Mouse (Mus musculus): ENCODE data around the gene Grap.

Gene Grap

GRCm38 (mm10) chr11:61658360-61658922 is 5.4 kb downstream of the Grap start:
- no peak for DNase-seq (ENCODE audit: low spot score in 2 of 2)

DNA sequence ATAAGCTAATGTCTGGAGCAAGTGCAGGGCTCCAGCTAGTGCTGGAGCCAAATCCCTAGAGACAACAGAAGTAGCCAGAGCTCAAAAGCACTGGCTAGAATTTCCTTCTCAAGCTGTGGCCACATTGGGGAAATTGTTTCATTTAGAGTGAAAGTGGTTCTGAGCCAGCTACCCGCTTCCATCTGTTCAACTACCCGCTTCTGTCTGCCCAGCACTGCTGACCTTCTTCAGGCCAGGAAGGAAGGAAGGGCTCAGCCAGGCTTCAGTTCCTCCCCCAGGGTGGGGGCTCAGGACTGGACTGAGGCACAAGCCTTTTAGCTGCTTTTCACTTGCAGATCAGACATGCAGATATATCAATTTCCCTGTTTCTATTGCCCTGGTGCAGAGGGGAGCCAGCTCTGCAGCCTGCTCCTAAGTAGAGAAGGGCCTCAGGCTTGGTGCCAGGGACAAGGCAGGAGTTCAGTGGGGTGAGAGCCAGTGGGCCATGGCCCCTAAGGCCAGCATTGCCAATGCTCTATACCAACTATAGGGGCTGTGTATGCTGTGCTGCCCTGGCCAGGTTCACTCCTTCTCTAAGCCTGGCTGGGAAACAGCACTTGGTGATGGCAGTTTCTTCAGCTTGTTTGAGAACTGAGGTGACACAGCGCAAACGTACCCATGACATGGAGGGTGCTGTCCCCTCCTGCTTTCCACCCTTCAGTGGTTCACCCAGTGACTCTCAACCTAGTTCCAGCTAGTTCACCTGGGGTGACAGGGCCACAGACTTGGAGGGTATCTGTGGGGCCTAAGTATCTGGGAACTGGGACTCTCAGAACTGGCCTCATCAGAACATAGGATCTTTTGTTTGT is 6.2 kb downstream of the Grap start:
- peak; percentile 58 for DNase-seq (ENCODE audit: low spot score in 2 of 2)

- no peak for DNase-seq (ENCODE audit: low spot score in 2 of 2)
Observed at GRCm38 (mm10) chr11:61660001-61660400, 6.9 kb downstream of the Grap start.

GRCm38 (mm10) chr11:61660806-61661392 is 7.8 kb downstream of the Grap start:
- no peak for DNase-seq (ENCODE audit: low spot score in 2 of 2)

DNA sequence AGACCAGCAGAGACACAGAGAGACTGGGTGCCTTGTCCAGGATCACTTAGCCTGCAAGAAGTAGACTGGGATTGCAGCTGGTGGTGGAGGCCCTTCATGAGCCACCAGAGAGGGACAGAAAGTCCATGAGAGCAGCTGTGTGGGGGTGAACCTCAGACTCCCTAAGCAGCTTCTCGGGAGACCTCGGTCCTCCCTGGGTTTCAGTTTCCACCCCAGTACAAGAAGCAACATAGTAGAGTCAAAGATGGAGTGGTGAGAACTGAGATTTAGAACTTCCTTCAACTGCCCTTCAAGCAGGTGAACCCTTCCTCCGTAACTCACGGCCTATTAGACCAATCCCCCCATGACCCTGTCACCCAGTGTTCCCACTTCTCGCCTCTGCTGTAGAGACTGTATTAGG is 9.1 kb downstream of the Grap start:
- DNase-seq (ENCODE audit: low spot score in 2 of 2), result no peak

DNA sequence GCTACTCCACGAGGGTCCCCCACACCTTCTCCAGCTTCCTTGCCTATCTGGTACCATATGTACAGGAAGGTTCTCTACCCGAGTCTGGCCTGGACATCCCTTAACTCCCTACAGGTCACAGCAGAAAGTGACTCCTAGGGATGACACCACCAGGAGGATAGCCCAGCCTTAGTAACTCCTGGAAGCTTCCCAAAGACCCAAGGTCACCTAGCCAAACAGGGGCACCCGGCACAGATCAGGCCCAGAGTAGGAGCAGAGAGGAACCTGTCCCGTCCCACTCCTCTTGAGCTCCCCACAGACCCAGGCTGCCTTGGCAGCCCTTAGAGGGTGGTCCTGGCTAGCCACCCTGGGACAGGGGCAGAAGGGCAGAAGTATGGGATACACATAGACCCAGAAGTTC is 12.3 kb downstream of the Grap start:
- DNase-seq (ENCODE audit: low spot score in 2 of 2), result no peak

- peak; percentile 40 to 44 for DNase-seq (ENCODE audit: low spot score in 2 of 2)
Observed at GRCm38 (mm10) chr11:61665991-61666799, 13.1 kb downstream of the Grap start.

- no peak for DNase-seq (ENCODE audit: low spot score in 2 of 2)
Observed at GRCm38 (mm10) chr11:61667248-61667647, 14.2 kb downstream of the Grap start.

- no peak for DNase-seq (ENCODE audit: low spot score in 2 of 2)
Observed at GRCm38 (mm10) chr11:61667782-61668181, 14.7 kb downstream of the Grap start.

- no peak for DNase-seq (ENCODE audit: low spot score in 2 of 2)
Observed at GRCm38 (mm10) chr11:61669492-61670490, 16.7 kb downstream of the Grap start.

- no peak for DNase-seq (ENCODE audit: low spot score in 2 of 2)
Observed at GRCm38 (mm10) chr11:61671781-61672383, 18.8 kb downstream of the Grap start.

GRCm38 (mm10) chr11:61673686-61674085 is 20.6 kb downstream of the Grap start:
- DNase-seq (ENCODE audit: low spot score in 2 of 2), result peak; percentile 39 to 40

DNA sequence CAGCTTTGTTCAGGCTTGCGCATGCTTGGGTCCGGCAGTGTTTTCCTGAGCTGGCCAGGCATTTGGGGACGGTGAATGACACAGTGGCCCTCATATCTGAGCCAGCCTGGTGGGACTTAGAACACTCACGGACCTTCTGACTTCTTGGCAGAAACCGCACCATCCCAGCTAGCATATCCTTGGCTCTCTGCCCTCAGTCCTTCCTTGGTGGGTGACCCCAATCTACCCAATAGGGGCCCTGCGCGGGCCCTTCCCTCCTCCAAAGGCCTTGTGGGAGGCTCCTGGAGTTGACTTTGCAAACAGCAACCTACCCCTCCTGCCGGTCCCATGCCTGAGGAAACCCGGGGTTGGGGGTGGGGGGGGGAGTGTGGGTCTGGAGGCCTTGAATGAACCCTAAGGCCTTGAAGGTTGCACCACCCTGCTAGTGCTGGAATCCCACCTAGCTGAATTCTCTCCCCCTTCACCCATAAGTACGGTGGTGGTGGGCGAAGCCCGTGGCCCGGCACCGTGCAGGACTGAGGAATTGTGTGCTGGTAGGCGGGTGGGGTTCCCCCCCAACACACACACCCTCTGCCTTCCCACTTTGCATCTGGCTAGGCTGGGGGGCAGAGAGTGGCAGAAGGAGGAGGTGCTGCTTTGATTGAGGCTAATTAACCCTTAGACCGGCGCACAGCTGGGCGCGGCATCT is 21.2 kb downstream of the Grap start:
- no peak for DNase-seq (ENCODE audit: low spot score in 2 of 2)

GRCm38 (mm10) chr11:61674839-61675159 is 21.7 kb downstream of the Grap start:
- peak in 1 of 2 experiments; percentile 42 for DNase-seq (ENCODE audit: low spot score in 2 of 2)

DNA sequence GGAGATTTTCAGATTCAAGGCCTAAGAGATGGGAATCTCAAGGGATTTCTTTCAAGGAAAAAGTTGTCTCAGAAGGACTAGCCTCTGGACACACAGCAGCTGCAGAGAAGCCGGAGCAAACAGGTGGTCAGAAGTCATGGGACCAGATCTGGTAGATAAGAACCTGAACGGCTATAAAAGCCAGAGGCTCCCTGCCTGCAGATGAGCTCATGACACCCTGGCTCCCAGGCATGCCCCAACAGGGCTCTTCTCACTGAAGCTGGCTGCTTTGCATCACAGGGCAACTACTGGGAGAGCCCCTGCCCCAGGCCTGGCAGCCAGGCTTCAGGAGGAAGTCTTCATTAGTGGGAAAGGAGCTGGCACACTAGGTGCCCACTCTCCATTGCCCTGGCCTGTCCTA is 22.3 kb downstream of the Grap start:
- no peak for DNase-seq (ENCODE audit: low spot score in 2 of 2)

GRCm38 (mm10) chr11:61676216-61676854 is 23.3 kb downstream of the Grap start:
- DNase-seq (ENCODE audit: low spot score in 2 of 2), result no peak

DNA sequence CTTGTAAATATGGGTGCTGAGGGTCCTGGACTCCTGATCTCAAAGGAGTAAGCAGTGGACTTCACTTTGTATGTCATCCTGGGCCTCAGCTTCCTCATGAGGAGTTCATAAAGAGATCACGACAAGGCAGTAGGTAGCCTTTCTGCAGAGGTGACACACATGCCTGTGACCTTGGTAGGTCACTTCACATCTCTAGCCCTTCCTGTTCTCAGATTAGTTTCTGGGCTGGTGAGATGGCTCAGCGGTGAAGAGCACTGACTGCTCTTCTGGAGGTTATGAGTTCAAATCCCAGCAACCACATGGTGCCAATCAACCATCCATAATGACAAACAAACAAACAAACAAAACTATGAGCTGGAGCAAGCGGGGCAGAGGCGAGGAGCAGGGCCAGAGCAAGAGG is 24.6 kb downstream of the Grap start:
- no peak for DNase-seq (ENCODE audit: low spot score in 2 of 2)

DNA sequence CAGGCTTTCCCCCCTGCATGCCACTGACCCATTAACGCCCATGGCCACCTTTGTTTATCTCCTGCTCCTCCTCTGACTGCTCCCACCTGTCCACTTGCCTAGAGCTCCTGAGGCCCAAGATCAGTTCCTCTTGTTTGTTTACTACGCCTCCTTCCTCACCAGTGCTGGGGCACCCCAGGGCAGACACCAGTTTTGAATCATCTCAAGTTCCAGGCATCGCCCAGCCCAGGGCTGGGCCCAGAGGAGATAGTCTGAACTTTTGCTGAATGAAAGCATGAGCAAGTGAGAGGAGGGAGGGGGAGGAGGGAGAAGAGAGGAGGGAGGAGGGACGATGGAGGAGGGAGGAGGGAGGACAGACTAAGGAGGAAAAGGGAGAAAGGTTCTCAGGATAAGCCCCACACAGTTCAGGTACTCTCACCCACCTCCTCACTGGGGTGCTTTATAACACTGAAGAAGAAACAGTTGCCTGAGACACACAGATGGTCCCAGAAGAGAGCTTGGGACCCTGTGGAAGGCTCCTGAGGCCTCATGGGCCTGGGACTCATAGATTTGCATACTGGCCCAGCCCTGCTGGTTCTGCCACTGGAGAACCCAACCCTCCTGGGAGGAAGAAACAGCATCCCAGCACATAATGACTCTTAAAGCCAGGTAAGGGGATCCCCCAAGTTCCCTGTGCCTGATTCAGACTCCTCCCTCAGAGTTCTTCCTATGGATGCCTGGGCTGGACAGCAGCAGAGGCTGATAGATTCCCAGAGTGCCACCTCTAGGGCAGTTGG is 26.2 kb downstream of the Grap start:
- no peak for DNase-seq (ENCODE audit: low spot score in 2 of 2)

All from right cerebral cortex, postnatal 10 days (tissue).